Mouse (Mus musculus) ES-E14 (cell line): Measurements from ENCODE around the gene Ctc1. TPM values are rescaled to one million over a fixed set of nuclear protein-coding genes. Genes with fewer than 3 reads are reported as not detected.
A peak's percentile ranks its signal among the peaks of the same experiment; 100 is the strongest.

Experiments used
- DNase-seq: peaks from one replicate; pipeline ENCODE4 v3.0.0-alpha.2; 2013; ENCODE audit warnings: low read depth, low spot score
- H3K27ac ChIP-seq: 2 replicates; pipeline ENCODE4 v1.5.1; 2012; ENCODE audit warnings: low read depth, mild to moderate bottlenecking, low read length, moderate library complexity, mixed read lengths; ENCODE audit not compliant: poor library complexity, insufficient read depth, severe bottlenecking
- H3K36me3 ChIP-seq: 2 replicates; pipeline ENCODE4 v1.6.1; 2012; ENCODE audit warnings: mild to moderate bottlenecking, low read length, moderate library complexity, mixed read lengths; ENCODE audit not compliant: control insufficient read depth, poor library complexity, insufficient read depth, severe bottlenecking
- H3K4me1 ChIP-seq, 2 experiments: fragments of 150-350 bp in 1 of 2; sonication (generic) in 1 of 2; 2 replicates each; pipeline ENCODE4 v1.6.1; 2012; ENCODE audit warnings: low read length in 2 of 2, mild to moderate bottlenecking in 1 of 2, mixed read lengths in 1 of 2; ENCODE audit not compliant: control insufficient read depth in 2 of 2, insufficient read depth in 2 of 2, poor library complexity in 1 of 2
- H3K4me3 ChIP-seq, 2 experiments: fragments of 150-350 bp in 1 of 2; sonication (generic) in 1 of 2; 2 replicates each; pipeline ENCODE4 v1.5.1; 2012; ENCODE audit warnings: low read length in 2 of 2, low read depth in 1 of 2, mild to moderate bottlenecking in 1 of 2, mixed read lengths in 1 of 2; ENCODE audit not compliant: insufficient read depth in 1 of 2, poor library complexity in 1 of 2, severe bottlenecking in 1 of 2
- H3K9ac ChIP-seq: 2 replicates; pipeline ENCODE4 v1.6.1; 2012; ENCODE audit warnings: low read depth, mild to moderate bottlenecking, low read length, mixed read lengths; ENCODE audit not compliant: poor library complexity, insufficient read depth, severe bottlenecking
- H3K9me3 ChIP-seq: fragments of 150-350 bp; sonication (generic); 2 replicates; pipeline ENCODE4 v1.6.1; 2012; ENCODE audit warnings: low read depth, mild to moderate bottlenecking, low read length; ENCODE audit not compliant: control insufficient read depth, insufficient read depth
- CHD2 ChIP-seq: IDR thresholded peaks from 2 replicates; pipeline ENCODE4 v1.6.1; 2014; ENCODE audit warnings: mild to moderate bottlenecking, low read depth, low read length, inconsistent platforms
- HCFC1 ChIP-seq: IDR thresholded peaks from 2 replicates; pipeline ENCODE4 v1.6.1; 2012; ENCODE audit warnings: low read length, inconsistent platforms, borderline replicate concordance; ENCODE audit not compliant: insufficient read depth
- MAFK ChIP-seq: IDR thresholded peaks from 2 replicates; pipeline ENCODE4 v1.6.1; 2014; ENCODE audit warnings: mild to moderate bottlenecking, low read depth, low read length, inconsistent platforms; ENCODE audit not compliant: insufficient read depth
- ZC3H11A ChIP-seq: IDR thresholded peaks from 2 replicates; pipeline ENCODE4 v1.6.1; 2012; ENCODE audit warnings: low read depth, mild to moderate bottlenecking, inconsistent platforms, low read length, borderline replicate concordance
- ZNF384 ChIP-seq: IDR thresholded peaks from 2 replicates; pipeline ENCODE4 v1.6.1; 2012; ENCODE audit warnings: low read depth, low read length, inconsistent platforms
- in situ Hi-C, 2 experiments: fragments of 600-800 bp; cut with MboI; formaldehyde crosslinking; loops; one replicate each; pipeline ENCODE4 v1.15.1; 2025; ENCODE audit warnings: low sequenced_read_pairs in 2 of 2, inconsistent platforms in 1 of 2; ENCODE audit not compliant: unreplicated experiment in 2 of 2
- total RNA-seq: library from RNA; depleted of rRNA; stranded (reverse); fragments of 300-350 nt; gene quantifications from 2 replicates; pipeline ENCODE4 v1.2.3, GENCODE M21; 2012

Ctc1 gene
- total RNA-seq, 1 experiment = 50.9 TPM

GRCm38 (mm10) chr11:68975601-68976000, 40.1 kb upstream of the Ctc1 start:
- Histone ChIP-seq H3K4me3 (no peak overlapping the region), H3K27ac (no peak overlapping the region), H3K9me3 (no peaks in the 10 kb centered on the region), H3K4me1 (peaks cover 0 to 12% of the 10 kb centered on the region in 2 experiments; a peak in 3 of 4 replicates), H3K9ac (no peak overlapping the region), H3K36me3 (0 out of 2 replicates have a peak, but pooled peaks cover 3% of the 10 kb centered on the region)
- DNase-seq = no peak
- in situ Hi-C loops = no loop called here
- TF ChIP-seq CHD2 (no peak), ZC3H11A (no peak), HCFC1 (no peak), ZNF384 (no peak)

GRCm38 (mm10) chr11:68979320-68979733, 36.4 kb upstream of the Ctc1 start:
- no peak for TF ChIP-seq CHD2
- TF ChIP-seq HCFC1 = no peak
- no peak for TF ChIP-seq ZC3H11A
- TF ChIP-seq MAFK = no peak
- TF ChIP-seq ZNF384 = no peak
- Histone ChIP-seq H3K4me3 (no peak overlapping the region), H3K27ac (no peak overlapping the region), H3K9ac (no peak overlapping the region), H3K9me3 (no peaks in the 10 kb centered on the region), H3K36me3 (no peaks in the 10 kb centered on the region), H3K4me1 (no peaks in the 10 kb centered on the region)
- in situ Hi-C loops = no loop called here
- no peak for DNase-seq

- Histone ChIP-seq H3K4me1 (no peaks in the 10 kb centered on the region), H3K9me3 (no peaks in the 10 kb centered on the region), H3K27ac (no peak overlapping the region), H3K4me3 (no peak overlapping the region), H3K9ac (no peak overlapping the region), H3K36me3 (peaks cover 5% of the 10 kb centered on the region)
- no peak for DNase-seq
- in situ Hi-C loops = no loop called here
- TF ChIP-seq MAFK (no peak), ZC3H11A (no peak), CHD2 (no peak), ZNF384 (no peak), HCFC1 (no peak)
Observed at GRCm38 (mm10) chr11:68980919-68981318, 34.8 kb upstream of the Ctc1 start.

- Histone ChIP-seq H3K4me3 (no peak overlapping the region), H3K9ac (no peak overlapping the region), H3K9me3 (no peaks in the 10 kb centered on the region), H3K27ac (no peak overlapping the region), H3K36me3 (peaks cover 15% of the 10 kb centered on the region), H3K4me1 (no peaks in the 10 kb centered on the region)
- peak; percentile 76 for DNase-seq
- in situ Hi-C loops = no loop called here
- TF ChIP-seq ZC3H11A (0 out of 2 replicates have a peak, but pooled peaks have one; percentile 37), MAFK (no peak)
Observed at GRCm38 (mm10) chr11:68982639-68983369, 32.9 kb upstream of the Ctc1 start.

GRCm38 (mm10) chr11:68987365-68987882, 28.3 kb upstream of the Ctc1 start:
- H3K27ac ChIP-seq = no peak overlapping the region
- in situ Hi-C loops = loop anchor here in 1 of 2 experiments (5.0 kb wide), 1 partner anchor 80 kb away; no protein-coding TSS in a partner anchor
- peaks cover 52% of the 10 kb centered on the region for H3K36me3 ChIP-seq
- H3K4me3 ChIP-seq = no peak overlapping the region
- H3K4me1 ChIP-seq = no peaks in the 10 kb centered on the region
- H3K9ac ChIP-seq = no peak overlapping the region
- DNase-seq = no peak
- no peaks in the 10 kb centered on the region for H3K9me3 ChIP-seq
- TF ChIP-seq MAFK (no peak), ZNF384 (no peak), ZC3H11A (no peak), CHD2 (no peak), HCFC1 (no peak)
